Mouse (Mus musculus) C2C12 (cell line): ENCODE results near the gene Elmo3.

Experiments
- CEBPB ChIP-seq: IDR thresholded peaks from one replicate; pipeline ENCODE4 v1.6.1; 2011; ENCODE audit warnings: low read depth, mild to moderate bottlenecking, control low read depth, moderate library complexity
- CTCF ChIP-seq: IDR thresholded peaks from one replicate; pipeline ENCODE4 v1.5.1; 2011; ENCODE audit not compliant: control insufficient read depth, insufficient read depth, insufficient read length
- FOSL1 ChIP-seq: IDR thresholded peaks from one replicate; pipeline ENCODE4 v1.8.0; 2011; ENCODE audit warnings: mild to moderate bottlenecking, low read length; ENCODE audit not compliant: poor library complexity, insufficient read depth, severe bottlenecking
- MAX ChIP-seq: IDR thresholded peaks from one replicate; pipeline ENCODE4 v1.6.1; 2011; ENCODE audit warnings: mild to moderate bottlenecking, control low read depth
- MYOD1 ChIP-seq: IDR thresholded peaks from one replicate; pipeline ENCODE4 v1.6.1; 2011; ENCODE audit warnings: low read depth; ENCODE audit not compliant: control insufficient read depth, insufficient read length
- MYOG ChIP-seq: IDR thresholded peaks from one replicate; pipeline ENCODE4 v1.6.1; 2011; ENCODE audit not compliant: control insufficient read depth, insufficient read length; ENCODE audit errors: extremely low read depth
- USF1 ChIP-seq: IDR thresholded peaks from one replicate; pipeline ENCODE4 v1.6.1; 2011; ENCODE audit warnings: low read depth, mild to moderate bottlenecking, control low read depth, moderate library complexity

DNA sequence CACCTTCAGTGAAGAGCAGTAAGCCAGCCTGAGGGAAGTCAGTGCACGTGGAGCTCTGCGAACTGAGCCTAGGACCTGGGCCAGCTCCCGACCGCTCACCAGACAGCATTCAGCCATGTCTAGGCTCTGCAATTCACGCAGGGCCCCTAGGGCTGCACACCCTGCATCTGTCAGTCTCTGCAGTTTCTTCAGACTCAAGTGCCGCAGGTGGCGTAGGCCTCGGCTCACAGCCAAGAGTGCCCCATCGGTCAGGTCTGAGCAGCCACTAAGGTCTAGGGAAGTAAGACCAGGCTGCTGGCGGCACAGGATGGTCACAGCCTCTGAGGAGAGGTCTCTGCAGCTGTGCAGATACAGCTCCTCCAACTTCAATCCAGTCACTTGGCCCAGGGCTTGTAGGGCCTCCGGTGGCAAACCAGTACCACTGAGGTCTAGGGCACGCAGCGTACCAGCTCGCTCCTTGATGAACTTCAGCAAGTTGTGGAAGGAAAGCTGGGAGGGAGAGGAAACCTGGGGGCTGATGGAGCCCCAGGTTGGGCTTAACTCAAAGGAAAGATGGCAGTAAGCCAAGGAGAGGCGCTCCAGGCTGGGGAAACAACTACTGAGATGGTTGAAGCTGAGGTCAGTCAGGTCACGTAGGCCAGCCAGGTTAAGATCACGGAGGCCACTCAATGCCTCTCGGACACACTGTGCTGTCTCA, 9.8 kb downstream of the Elmo3 start:
- no peak for TF ChIP-seq CTCF
- TF ChIP-seq CEBPB: no peak
- no peak for TF ChIP-seq USF1
- TF ChIP-seq MYOG: no peak
- TF ChIP-seq MAX: no peak
- no peak for TF ChIP-seq MYOD1
- no peak for TF ChIP-seq FOSL1
